Mouse (Mus musculus) lung, embryonic 15.5 days (tissue): ENCODE data around the gene Ccdc114. TPM values are rescaled to one million over a fixed set of nuclear protein-coding genes. Genes with fewer than 3 reads are reported as not detected.
A peak's percentile ranks its signal among the peaks of the same experiment; 100 is the strongest.
"Not testable (repeated sequence)": the region's sequence is repeated elsewhere in the genome, so short reads cannot be mapped to it uniquely, and the experiment has no call there.

ENCODE experiments used
- ATAC-seq: fragments of 200-750 bp; cut with Nextera tagmentation; 2 replicates; pipeline ENCODE4 v1.8.0; 2017; ENCODE audit warnings: moderate number of reproducible peaks, borderline replicate concordance; ENCODE audit not compliant: low FRiP score, low TSS enrichment; ENCODE audit errors: extremely low read depth
- H3K27ac ChIP-seq: fragments of 300-500 bp; sonication (generic); 2 replicates; pipeline ENCODE4 v1.5.1; 2015; ENCODE audit warnings: moderate library complexity, mild to moderate bottlenecking, inconsistent platforms
- H3K27me3 ChIP-seq: fragments of 300-500 bp; sonication (generic); 2 replicates; pipeline ENCODE4 v1.6.1; 2015; ENCODE audit warnings: inconsistent platforms
- H3K36me3 ChIP-seq: fragments of 300-500 bp; sonication (generic); 2 replicates; pipeline ENCODE4 v1.6.1; 2015; ENCODE audit warnings: inconsistent platforms
- H3K4me1 ChIP-seq: fragments of 300-500 bp; sonication (generic); 2 replicates; pipeline ENCODE4 v1.6.1; 2015; ENCODE audit warnings: inconsistent platforms
- H3K4me2 ChIP-seq: fragments of 300-500 bp; sonication (generic); 2 replicates; pipeline ENCODE4 v1.6.1; 2015; ENCODE audit warnings: inconsistent platforms, mild to moderate bottlenecking, moderate library complexity
- H3K4me3 ChIP-seq: fragments of 300-500 bp; sonication (generic); 2 replicates; pipeline ENCODE4 v1.5.1; 2015; ENCODE audit warnings: mild to moderate bottlenecking, inconsistent platforms
- H3K9ac ChIP-seq: fragments of 300-500 bp; sonication (generic); 2 replicates; pipeline ENCODE4 v1.6.1; 2015; ENCODE audit warnings: inconsistent platforms
- H3K9me3 ChIP-seq: fragments of 300-500 bp; sonication (generic); 2 replicates; pipeline ENCODE4 v1.6.1; 2016; ENCODE audit warnings: inconsistent platforms
- WGBS: fragments of 180-500 bp; shearing (Covaris S2); methylation state at CpG from one replicate; pipeline ENCODE4 v1.1.7; 2015; 5-methylcytosine and 5-hydroxymethylcytosine counted together
- polyA plus RNA-seq: library from polyadenylated mRNA; unstranded; fragments of >200 nt; fragmentation: Nextera tagmentation; extraction: Ambion mirVana; gene quantifications from 2 replicates; pipeline ENCODE4 v1.2.1, GENCODE M21; 2015

Ccdc114 gene
- polyA plus RNA-seq, 1 experiment from 2014 or later = 6.4 TPM

DNA sequence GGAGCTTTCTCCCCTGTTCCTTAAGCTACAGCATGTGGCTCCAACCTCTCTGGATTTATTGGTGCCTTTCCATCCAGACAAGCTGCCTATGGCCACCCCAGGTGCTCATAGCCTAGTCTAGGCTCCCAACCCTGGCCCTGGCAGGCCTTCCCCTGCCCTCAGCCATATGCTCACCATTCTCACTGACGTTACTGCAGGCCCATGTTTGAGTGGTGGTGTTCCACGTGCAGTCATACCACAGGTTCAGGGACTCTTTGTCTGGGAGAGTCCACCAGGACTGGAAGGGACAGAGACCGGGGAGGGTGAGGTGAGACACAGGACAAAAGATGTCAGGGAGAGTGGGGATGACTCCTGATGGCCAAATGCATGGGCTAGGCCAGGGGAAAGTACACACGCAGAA, 4.1 kb upstream of the Ccdc114 start:
- ATAC-seq = no peak
- H3K9me3 ChIP-seq = no peaks in the 10 kb centered on the region
- peaks cover 66% of the 10 kb centered on the region for H3K4me1 ChIP-seq
- H3K27ac ChIP-seq = 0 out of 2 replicates have a peak overlapping the region, but pooled peaks have one; percentile 96
- H3K4me2 ChIP-seq = peak overlapping the region; percentile 65
- H3K27me3 ChIP-seq = no peaks in the 10 kb centered on the region
- H3K36me3 ChIP-seq = 0 out of 2 replicates have a peak, but pooled peaks cover 3% of the 10 kb centered on the region
- peak overlapping the region; percentile 58 for H3K9ac ChIP-seq
- WGBS = 67% methylated on average over 4 of the region's 4 CpGs
- H3K4me3 ChIP-seq = peak overlapping the region; percentile 48

DNA sequence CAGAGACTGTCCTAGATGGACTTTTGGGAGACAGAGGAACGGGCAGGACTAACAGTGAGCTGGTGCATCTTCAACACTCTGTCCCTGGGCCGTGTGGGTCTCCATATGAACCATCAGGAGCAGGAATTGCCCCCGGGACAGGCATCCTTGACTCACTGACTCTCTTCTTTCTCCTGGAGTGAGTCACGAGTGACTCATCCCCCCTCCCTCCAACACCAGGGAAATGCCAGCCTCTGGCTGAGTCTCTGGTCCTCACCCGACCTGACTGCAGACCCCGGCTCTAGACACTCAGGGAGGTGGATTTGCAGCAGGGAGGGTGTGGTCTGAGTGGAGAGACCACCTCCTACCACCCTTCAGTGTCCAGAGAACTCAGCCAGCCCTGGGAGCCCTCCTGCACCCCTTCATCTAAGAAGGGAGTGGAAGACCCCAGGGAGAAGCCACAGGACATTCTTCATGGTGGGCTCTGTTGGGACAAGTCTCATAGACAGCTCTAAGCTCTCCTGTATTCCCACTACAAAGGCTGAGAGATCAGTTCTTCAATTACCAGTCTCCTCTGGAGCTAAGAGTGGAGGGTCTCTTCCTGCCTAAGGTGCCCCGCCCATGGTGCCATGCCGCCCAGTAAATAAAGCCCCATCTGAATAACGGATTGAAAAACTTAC, 3.2 kb upstream of the Ccdc114 start:
- H3K9ac ChIP-seq = peak overlapping the region; percentile 58
- no peaks in the 10 kb centered on the region for H3K27me3 ChIP-seq
- H3K4me2 ChIP-seq = peak overlapping the region; percentile 65
- H3K4me3 ChIP-seq = peak overlapping the region; percentile 48
- peaks cover 66% of the 10 kb centered on the region for H3K4me1 ChIP-seq
- H3K36me3 ChIP-seq = 0 out of 2 replicates have a peak, but pooled peaks cover 3% of the 10 kb centered on the region
- peak overlapping the region; percentile 96 for H3K27ac ChIP-seq
- no peaks in the 10 kb centered on the region for H3K9me3 ChIP-seq
- WGBS = 19% methylated on average over 9 of the region's 9 CpGs
- no peak for ATAC-seq

- Histone ChIP-seq H3K27ac (peak within 1 kb of the TSS; percentile 96), H3K4me2 (peak within 1 kb of the TSS; percentile 65), H3K4me1 (peaks cover 61% of the 10 kb centered on the region), H3K36me3 (0 out of 2 replicates have a peak, but pooled peaks cover 3% of the 10 kb centered on the region), H3K9ac (peak within 1 kb of the TSS; percentile 58), H3K27me3 (no peaks in the 10 kb centered on the region), H3K4me3 (peak within 1 kb of the TSS; percentile 48), H3K9me3 (no peaks in the 10 kb centered on the region)
- 9% methylated on average over 9 of the region's 9 CpGs for WGBS
- ATAC-seq = no peak
Observed at GRCm38 (mm10) chr7:45921242-45921621, 2.6 kb upstream of the Ccdc114 start, which contains the start of gene Emp3. Emp3 (minus strand) TSS chr7:45921404.

DNA sequence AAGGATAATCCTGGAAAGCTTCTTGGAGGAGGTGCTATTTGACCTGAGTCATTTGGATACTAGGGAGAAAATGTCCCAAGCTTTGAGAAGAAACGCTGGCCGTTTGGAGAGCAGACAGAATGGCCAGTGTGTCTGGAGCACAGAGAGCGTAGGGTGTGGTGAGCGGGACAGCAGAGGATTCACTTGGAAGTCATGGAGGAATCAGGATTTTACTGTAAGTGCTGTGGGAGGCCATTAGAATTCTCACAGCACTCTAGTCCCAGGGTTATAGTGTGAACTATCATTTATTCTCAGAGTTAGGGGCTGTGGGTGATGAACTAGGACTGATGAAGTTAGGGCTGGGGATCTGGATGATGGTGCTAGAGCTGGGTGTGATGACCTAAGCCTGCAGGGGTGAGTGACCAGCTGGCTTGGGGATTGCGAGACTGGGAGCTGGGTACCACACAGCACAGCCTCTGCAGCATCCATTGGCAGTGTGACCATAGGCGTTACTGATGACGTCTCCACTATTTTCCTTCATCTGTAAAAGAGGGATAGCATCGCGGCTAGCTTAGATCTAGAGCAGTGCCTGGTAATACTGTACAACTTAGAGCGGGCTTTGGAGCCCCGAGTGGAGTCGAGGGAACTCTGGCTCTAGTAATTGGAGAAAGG, 1.8 kb upstream of the Ccdc114 start:
- 75% methylated on average over 12 of the region's 12 CpGs for WGBS
- H3K27me3 ChIP-seq = no peaks in the 10 kb centered on the region
- H3K4me2 ChIP-seq = peak overlapping the region; percentile 65
- H3K36me3 ChIP-seq = 0 out of 2 replicates have a peak, but pooled peaks cover 3% of the 10 kb centered on the region
- peaks cover 54% of the 10 kb centered on the region for H3K4me1 ChIP-seq
- peak overlapping the region; percentile 96 for H3K27ac ChIP-seq
- ATAC-seq = no peak
- no peak overlapping the region for H3K4me3 ChIP-seq
- H3K9me3 ChIP-seq = no peaks in the 10 kb centered on the region
- H3K9ac ChIP-seq = no peak overlapping the region

DNA sequence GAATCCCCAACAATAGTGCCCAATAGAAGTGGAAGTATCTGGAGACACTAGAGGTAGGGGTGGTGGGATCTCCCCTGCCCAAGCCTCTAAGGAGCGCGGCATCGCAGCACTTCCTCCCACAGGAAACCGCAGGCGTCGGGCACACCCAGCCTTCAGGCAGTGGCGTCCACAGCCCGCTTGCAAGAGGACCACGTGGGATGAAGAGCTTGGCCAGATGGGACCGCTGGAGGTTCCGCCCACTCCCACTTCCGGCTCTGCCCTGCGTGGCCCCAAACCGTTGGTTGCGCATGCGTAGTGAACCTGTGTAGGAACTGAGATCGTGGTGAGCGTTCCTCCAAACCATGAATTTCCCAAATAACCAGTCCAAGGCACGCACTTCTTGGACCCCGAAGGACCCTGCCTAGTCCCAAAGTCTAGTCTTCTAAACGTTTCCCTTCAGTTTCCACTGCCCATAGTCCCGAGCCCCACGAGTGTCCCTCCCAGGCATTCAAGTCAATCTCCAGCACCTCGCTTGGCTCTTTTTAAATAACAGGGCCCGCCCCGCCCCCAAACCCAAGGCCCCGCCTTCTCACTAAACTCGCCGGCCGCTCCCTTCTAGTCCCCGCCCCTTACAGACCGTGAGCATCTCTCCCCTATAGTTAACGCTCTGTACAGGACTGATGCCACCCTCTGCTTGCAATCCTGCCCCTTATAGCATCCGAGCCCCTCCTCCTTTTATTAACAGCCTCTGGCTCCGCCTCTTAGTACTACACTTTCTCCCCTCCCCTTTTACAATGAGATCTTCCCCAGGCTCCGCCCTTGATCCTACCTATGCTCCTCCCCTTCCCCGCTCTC, 727 bp upstream of the Ccdc114 start:
- H3K9ac ChIP-seq = peak overlapping the region; percentile 25; the same call in 1 of the 2 replicates
- peak; percentile 91 for ATAC-seq
- H3K4me3 ChIP-seq = peak overlapping the region; percentile 46
- no peaks in the 10 kb centered on the region for H3K9me3 ChIP-seq
- under 1% methylated on average over 37 of the region's 37 CpGs for WGBS
- peaks cover 44% of the 10 kb centered on the region for H3K4me1 ChIP-seq
- H3K4me2 ChIP-seq = peak overlapping the region; percentile 65
- peak overlapping the region; percentile 96 for H3K27ac ChIP-seq
- H3K27me3 ChIP-seq = peaks cover 3% of the 10 kb centered on the region; the same call in 1 of the 2 replicates
- 0 out of 2 replicates have a peak, but pooled peaks cover 3% of the 10 kb centered on the region for H3K36me3 ChIP-seq

GRCm38 (mm10) chr7:45924429-45924816, 551 bp downstream of the Ccdc114 start:
- ATAC-seq = no peak
- Histone ChIP-seq H3K27ac (peak overlapping the region; percentile 96; the same call in 1 of the 2 replicates), H3K36me3 (no peaks in the 10 kb centered on the region), H3K9ac (peak overlapping the region; percentile 21; the same call in 1 of the 2 replicates), H3K9me3 (no peaks in the 10 kb centered on the region), H3K27me3 (peaks cover 11% of the 10 kb centered on the region; the same call in 1 of the 2 replicates), H3K4me1 (peaks cover 37% of the 10 kb centered on the region), H3K4me2 (peak overlapping the region; percentile 65), H3K4me3 (peak overlapping the region; percentile 46)
- 22% methylated on average over 14 of the region's 14 CpGs for WGBS

GRCm38 (mm10) chr7:45928626-45929295, 4.9 kb downstream of the Ccdc114 start:
- Histone ChIP-seq H3K27me3 (peaks cover 12% of the 10 kb centered on the region; the same call in 1 of the 2 replicates), H3K4me1 (peaks cover 9% of the 10 kb centered on the region), H3K9me3 (no peaks in the 10 kb centered on the region), H3K4me3 (no peak overlapping the region), H3K36me3 (no peaks in the 10 kb centered on the region), H3K4me2 (no peak overlapping the region), H3K9ac (no peak overlapping the region), H3K27ac (no peak overlapping the region)
- ATAC-seq = no peak
- 16% methylated on average over 19 of the region's 23 CpGs for WGBS

GRCm38 (mm10) chr7:45929688-45930087, 5.8 kb downstream of the Ccdc114 start:
- no peak for ATAC-seq
- WGBS = 91% methylated on average over 1 of the region's 1 CpGs

GRCm38 (mm10) chr7:45933766-45934165, 9.9 kb downstream of the Ccdc114 start:
- H3K9ac ChIP-seq, H3K9me3 ChIP-seq, H3K4me1 ChIP-seq, H3K27ac ChIP-seq, H3K36me3 ChIP-seq, ATAC-seq, H3K27me3 ChIP-seq, H3K4me2 ChIP-seq, H3K4me3 ChIP-seq: not testable (repeated sequence)
- 74% methylated on average over 12 of the region's 12 CpGs for WGBS

More at GRCm38 (mm10) chr7:45929688-45930087, 5.8 kb downstream of the Ccdc114 start:
- Histone ChIP-seq H3K27ac (no peak overlapping the region), H3K27me3 (peaks cover 12% of the 10 kb centered on the region; the same call in 1 of the 2 replicates), H3K4me2 (no peak overlapping the region), H3K4me1 (no peaks in the 10 kb centered on the region), H3K9ac (no peak overlapping the region), H3K36me3 (no peaks in the 10 kb centered on the region), H3K4me3 (no peak overlapping the region), H3K9me3 (no peaks in the 10 kb centered on the region)

DNA sequence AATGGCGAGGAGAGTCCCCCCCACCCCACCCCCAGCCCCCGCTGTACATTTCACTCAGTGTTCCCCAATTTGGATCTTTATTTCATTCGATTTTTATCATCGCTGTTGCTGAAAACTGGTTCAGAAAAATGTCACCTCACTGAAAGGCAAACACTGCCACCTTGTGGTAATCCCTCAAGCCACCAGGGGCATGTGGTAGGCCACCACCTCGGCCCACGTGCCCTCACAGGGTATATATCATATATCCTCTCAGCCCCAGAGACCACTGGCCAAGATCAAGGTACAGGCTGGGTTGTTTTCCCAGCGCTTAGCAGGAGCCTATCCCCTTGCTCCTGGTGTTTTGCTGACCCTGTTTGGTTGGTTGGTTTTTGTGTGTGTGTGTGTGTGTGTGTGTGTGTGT, 11.2 kb downstream of the Ccdc114 start:
- no peaks in the 10 kb centered on the region for H3K27me3 ChIP-seq
- no peak overlapping the region for H3K27ac ChIP-seq
- WGBS = 18% methylated on average over 7 of the region's 7 CpGs
- H3K9ac ChIP-seq = no peak overlapping the region
- no peaks in the 10 kb centered on the region for H3K36me3 ChIP-seq
- H3K4me3 ChIP-seq = no peak overlapping the region
- H3K4me2 ChIP-seq = no peak overlapping the region
- H3K9me3 ChIP-seq = no peaks in the 10 kb centered on the region
- no peaks in the 10 kb centered on the region for H3K4me1 ChIP-seq
- ATAC-seq = no peak

DNA sequence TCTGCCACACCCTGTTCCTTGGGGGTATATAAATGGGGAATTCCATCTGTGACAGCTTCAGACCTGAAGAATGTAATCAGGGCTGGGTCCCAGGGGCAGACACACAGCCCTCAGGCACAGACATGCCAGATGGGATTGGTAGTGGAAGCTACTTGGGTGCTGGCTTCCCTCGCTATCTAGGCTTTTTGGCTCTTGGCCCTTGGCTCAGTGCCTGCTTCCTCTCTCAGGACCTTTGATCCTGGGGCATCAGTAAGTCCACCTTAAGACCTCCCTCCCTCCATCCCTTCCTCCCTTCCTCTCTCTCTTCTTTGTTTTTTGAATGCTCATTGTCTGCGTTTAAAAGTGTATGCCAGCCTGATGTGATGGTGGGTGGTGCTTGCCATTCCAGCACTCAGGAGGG, 16.0 kb downstream of the Ccdc114 start:
- Histone ChIP-seq H3K9me3 (no peaks in the 10 kb centered on the region), H3K4me1 (no peaks in the 10 kb centered on the region), H3K9ac (no peak overlapping the region), H3K4me2 (no peak overlapping the region), H3K27me3 (no peaks in the 10 kb centered on the region), H3K27ac (no peak overlapping the region), H3K36me3 (no peaks in the 10 kb centered on the region), H3K4me3 (no peak overlapping the region)
- WGBS = 32% methylated on average over 2 of the region's 2 CpGs
- no peak for ATAC-seq
